35 mouse cellular contexts compared by ENCODE assay signal in the genomic region with DNA sequence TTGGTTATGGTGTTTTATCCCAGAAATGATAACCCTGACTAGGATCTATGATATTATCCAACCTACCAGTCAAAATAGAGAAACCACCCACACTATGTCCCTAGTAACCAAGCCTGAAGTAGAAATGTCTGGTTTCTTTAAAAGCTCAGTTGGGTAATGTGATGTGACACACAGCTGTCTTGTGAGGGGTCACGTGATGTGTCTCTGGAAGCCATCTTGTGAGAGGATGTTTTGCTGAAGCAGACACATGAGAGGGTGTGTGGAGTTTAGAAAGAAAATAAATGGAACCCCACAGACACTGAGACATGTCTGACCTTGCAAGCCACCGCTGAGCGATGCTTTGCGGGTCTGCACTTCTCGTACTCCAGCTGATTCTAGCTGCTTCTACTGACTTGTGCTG.
"Had no signal": no experiment of that assay in that cellular context is flagged by ENCODE, and none has a peak within 500 bp of the region (broad histone marks: within the 10 kb centered on the region; RNA-seq: fewer than 3 reads in every experiment).

No protein-coding gene starts in this region.

- H3K9me3 ChIP-seq: heart, embryonic 13.5 days; heart, embryonic 15.5 days; hindbrain, embryonic 10.5 days; hindbrain, embryonic 12.5 days; hindbrain, embryonic 13.5 days; hindbrain, embryonic 15.5 days; intestine, embryonic 15.5 days; kidney, embryonic 15.5 days had no signal

- H3K27me3 ChIP-seq: heart, embryonic 12.5 days; heart, embryonic 13.5 days; heart, embryonic 15.5 days; hindbrain, embryonic 12.5 days; hindbrain, embryonic 13.5 days; hindbrain, embryonic 15.5 days; intestine, embryonic 15.5 days; kidney, embryonic 15.5 days had no signal

- DNase-seq: heart, postnatal 10 days; heart, postnatal 14 days; heart, postnatal 36 days; heart, postnatal 4 days; kidney, adult 11 months; kidney, adult 18-20 months; kidney, adult 2 months; kidney, adult 8-10 months; kidney, adult 9 months; kidney, postnatal 10 days; kidney, postnatal 14 days; kidney, postnatal 25 days; kidney, postnatal 36 days; kidney, postnatal 4 days; layer of hippocampus, adult 9-11 months; layer of hippocampus, postnatal 36 days had no signal

- H3K4me3 ChIP-seq: heart, embryonic 12.5 days; heart, embryonic 13.5 days; heart, embryonic 15.5 days; hindbrain, embryonic 10.5 days; hindbrain, embryonic 12.5 days; hindbrain, embryonic 13.5 days; hindbrain, embryonic 15.5 days; intestine, embryonic 15.5 days; kidney, embryonic 15.5 days; layer of hippocampus, adult 2 months; left cerebral cortex, adult 2 months had no signal

- ATAC-seq: hindbrain, embryonic 16.5 days; hindbrain, postnatal 0 days; inflammation-experienced regulatory T-cells, adult 6 months; intestine, embryonic 15.5 days; intestine, embryonic 16.5 days; intestine, postnatal 0 days had no signal

- H3K36me3 ChIP-seq: heart, embryonic 12.5 days; heart, embryonic 13.5 days; heart, embryonic 15.5 days; hindbrain, embryonic 10.5 days; hindbrain, embryonic 12.5 days; hindbrain, embryonic 13.5 days; hindbrain, embryonic 15.5 days; intestine, embryonic 15.5 days; kidney, embryonic 15.5 days had no signal

- H3K4me2 ChIP-seq: heart, embryonic 11.5 days; heart, embryonic 12.5 days; heart, embryonic 13.5 days; heart, embryonic 15.5 days; hindbrain, embryonic 12.5 days; hindbrain, embryonic 13.5 days; hindbrain, embryonic 14.5 days; hindbrain, embryonic 15.5 days; intestine, embryonic 15.5 days; kidney, embryonic 15.5 days had no signal

- H3K27ac ChIP-seq: heart, embryonic 13.5 days; heart, embryonic 15.5 days; hindbrain, embryonic 10.5 days; hindbrain, embryonic 12.5 days; hindbrain, embryonic 13.5 days; hindbrain, embryonic 14.5 days; hindbrain, embryonic 15.5 days; hindbrain, postnatal 0 days; intestine, embryonic 15.5 days; kidney, embryonic 15.5 days; kidney, postnatal 0 days; layer of hippocampus, adult 2 months; left cerebral cortex, adult 2 months had no signal

- H3K9ac ChIP-seq: heart, embryonic 12.5 days; heart, embryonic 13.5 days; heart, embryonic 15.5 days; hindbrain, embryonic 12.5 days; hindbrain, embryonic 13.5 days; hindbrain, embryonic 14.5 days; hindbrain, embryonic 15.5 days; intestine, embryonic 15.5 days; kidney, embryonic 15.5 days had no signal

- H3K4me1 ChIP-seq: heart, embryonic 12.5 days; heart, embryonic 13.5 days; heart, embryonic 15.5 days; hindbrain, embryonic 10.5 days; hindbrain, embryonic 12.5 days; hindbrain, embryonic 13.5 days; hindbrain, embryonic 15.5 days; intestine, embryonic 15.5 days; kidney, embryonic 15.5 days had no signal
